Mouse (Mus musculus): ENCODE data around the gene 4931406P16Rik. TPM values are rescaled to one million over a fixed set of nuclear protein-coding genes. Genes with fewer than 3 reads are reported as not detected.

4931406P16Rik gene
- polyA plus RNA-seq, 1 experiment from 2014 or later: 35.8 TPM

- H3K27me3 ChIP-seq: no peaks in the 10 kb centered on the region
- H3K4me3 ChIP-seq: no peak overlapping the region
- H3K27ac ChIP-seq: no peak overlapping the region
- peaks cover 18% of the 10 kb centered on the region for H3K36me3 ChIP-seq
- H3K4me1 ChIP-seq: no peaks in the 10 kb centered on the region
- H3K9ac ChIP-seq: no peak overlapping the region
- ATAC-seq (ENCODE audit: low FRiP score): no peak
- WGBS: 67% methylated on average over 5 of the region's 5 CpGs
- no peaks in the 10 kb centered on the region for H3K9me3 ChIP-seq (replicated peaks)
- no peak overlapping the region for H3K4me2 ChIP-seq (replicated peaks)
These were observed 47.4 kb downstream of the 4931406P16Rik start for GRCm38 (mm10) chr7:34265876-34266346.

GRCm38 (mm10) chr7:34263437-34263836 is 49.9 kb downstream of the 4931406P16Rik start:
- Histone ChIP-seq H3K27me3 (no peaks in the 10 kb centered on the region), H3K27ac (no peak overlapping the region), H3K4me1 (no peaks in the 10 kb centered on the region), H3K36me3 (peaks cover 25% of the 10 kb centered on the region), H3K9me3 (replicated peaks) (no peaks in the 10 kb centered on the region), H3K4me3 (no peak overlapping the region), H3K4me2 (replicated peaks) (no peak overlapping the region), H3K9ac (no peak overlapping the region)
- 84% methylated on average over 5 of the region's 5 CpGs for WGBS
- ATAC-seq (ENCODE audit: low FRiP score): no peak

DNA sequence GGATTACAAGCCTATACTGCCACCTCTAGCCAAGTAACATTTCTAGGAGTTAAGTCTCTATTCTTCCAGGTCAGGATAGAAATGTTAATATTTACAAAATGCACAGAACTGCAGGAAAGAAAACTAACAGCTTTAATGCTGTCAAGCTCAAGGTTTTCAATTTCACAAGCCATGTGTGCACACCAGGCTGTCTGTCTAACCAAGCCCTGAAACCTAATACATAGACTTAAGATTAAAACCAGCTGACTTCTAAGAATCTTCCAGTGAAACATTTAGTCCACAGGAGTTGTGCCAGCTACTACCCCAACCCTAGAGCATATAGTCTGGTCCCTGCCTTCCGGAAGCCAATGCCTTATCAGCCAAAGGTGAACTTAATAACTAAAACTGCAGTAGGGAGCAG is 54.9 kb downstream of the 4931406P16Rik start:
- H3K4me2 ChIP-seq (replicated peaks): no peak overlapping the region
- no peak overlapping the region for H3K27ac ChIP-seq
- no peak overlapping the region for H3K9ac ChIP-seq
- 74% methylated on average over 1 of the region's 1 CpGs for WGBS
- no peak overlapping the region for H3K4me3 ChIP-seq
- no peak for ATAC-seq (ENCODE audit: low FRiP score)
- no peaks in the 10 kb centered on the region for H3K4me1 ChIP-seq
- H3K36me3 ChIP-seq: peaks cover 54% of the 10 kb centered on the region
- H3K27me3 ChIP-seq: no peaks in the 10 kb centered on the region
- no peaks in the 10 kb centered on the region for H3K9me3 ChIP-seq (replicated peaks)

GRCm38 (mm10) chr7:34257279-34257678 is 56.1 kb downstream of the 4931406P16Rik start:
- Histone ChIP-seq H3K27ac (no peak overlapping the region), H3K4me2 (replicated peaks) (no peak overlapping the region), H3K9me3 (replicated peaks) (no peaks in the 10 kb centered on the region), H3K36me3 (peaks cover 52% of the 10 kb centered on the region), H3K27me3 (no peaks in the 10 kb centered on the region), H3K9ac (no peak overlapping the region), H3K4me3 (no peak overlapping the region), H3K4me1 (no peaks in the 10 kb centered on the region)
- WGBS: 84% methylated on average over 9 of the region's 9 CpGs
- no peak for ATAC-seq (ENCODE audit: low FRiP score)

DNA sequence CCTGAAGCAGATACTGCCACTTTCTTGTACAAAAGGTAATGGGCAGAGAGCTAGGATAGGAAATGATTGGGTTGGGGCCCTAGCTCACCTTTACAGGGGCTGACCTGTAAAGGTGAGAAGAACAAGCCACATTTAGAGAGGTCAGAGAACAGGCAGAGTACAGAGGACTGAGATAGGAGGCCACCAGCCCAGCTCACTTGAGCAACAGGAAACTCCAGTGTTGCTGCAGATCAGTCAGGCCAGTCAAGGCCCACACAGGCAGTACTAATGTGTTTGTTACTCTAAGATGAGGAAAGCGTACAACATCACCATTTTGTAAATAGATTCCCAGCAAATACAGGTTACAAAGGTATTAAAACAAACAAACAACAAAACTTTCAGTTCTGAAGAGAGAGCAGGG is 57.4 kb downstream of the 4931406P16Rik start:
- Histone ChIP-seq H3K27me3 (no peaks in the 10 kb centered on the region), H3K9me3 (replicated peaks) (no peaks in the 10 kb centered on the region), H3K4me1 (no peaks in the 10 kb centered on the region), H3K36me3 (peaks cover 45% of the 10 kb centered on the region), H3K4me2 (replicated peaks) (no peak overlapping the region), H3K27ac (no peak overlapping the region), H3K9ac (no peak overlapping the region), H3K4me3 (no peak overlapping the region)
- no peak for ATAC-seq (ENCODE audit: low FRiP score)
- WGBS: 97% methylated on average over 1 of the region's 1 CpGs

DNA sequence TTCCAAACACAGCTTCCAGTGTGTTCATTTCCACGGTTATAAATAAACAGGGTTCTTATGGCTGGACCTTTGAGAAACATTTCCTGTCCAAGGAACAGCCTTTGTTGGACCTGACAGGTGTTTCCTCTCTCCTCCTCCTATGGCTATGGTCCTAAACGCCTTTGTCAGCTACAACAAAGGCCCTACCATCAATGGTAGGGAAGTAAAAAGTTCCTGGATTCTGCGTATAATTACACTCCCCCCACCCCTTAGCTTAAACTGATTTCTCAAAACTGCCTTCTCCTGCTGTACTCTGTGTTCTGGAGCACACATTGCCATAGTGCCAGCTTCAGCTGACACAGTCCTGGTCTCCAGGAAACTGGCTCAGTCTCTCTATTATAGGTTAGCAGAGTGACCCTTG is 58.2 kb downstream of the 4931406P16Rik start:
- ATAC-seq (ENCODE audit: low FRiP score): no peak
- H3K4me3 ChIP-seq: no peak overlapping the region
- H3K27me3 ChIP-seq: no peaks in the 10 kb centered on the region
- WGBS: 84% methylated on average over 3 of the region's 3 CpGs
- H3K9me3 ChIP-seq (replicated peaks): no peaks in the 10 kb centered on the region
- no peak overlapping the region for H3K4me2 ChIP-seq (replicated peaks)
- peaks cover 46% of the 10 kb centered on the region for H3K36me3 ChIP-seq
- no peaks in the 10 kb centered on the region for H3K4me1 ChIP-seq
- H3K9ac ChIP-seq: no peak overlapping the region
- H3K27ac ChIP-seq: no peak overlapping the region

- no peaks in the 10 kb centered on the region for H3K4me1 ChIP-seq
- no peak overlapping the region for H3K4me3 ChIP-seq
- H3K36me3 ChIP-seq: peaks cover 51% of the 10 kb centered on the region
- H3K9me3 ChIP-seq (replicated peaks): no peaks in the 10 kb centered on the region
- WGBS: 84% methylated on average over 2 of the region's 2 CpGs
- no peaks in the 10 kb centered on the region for H3K27me3 ChIP-seq
- no peak overlapping the region for H3K4me2 ChIP-seq (replicated peaks)
- no peak overlapping the region for H3K9ac ChIP-seq
- no peak overlapping the region for H3K27ac ChIP-seq
- no peak for ATAC-seq (ENCODE audit: low FRiP score)
These were observed 61.3 kb downstream of the 4931406P16Rik start for GRCm38 (mm10) chr7:34252030-34252429.

GRCm38 (mm10) chr7:34250738-34251137 is 62.6 kb downstream of the 4931406P16Rik start, which contains the start of gene Gm6096:
Gene Gm6096 (plus strand): TSS chr7:34251038.
- Histone ChIP-seq H3K27me3 (no peaks in the 10 kb centered on the region), H3K9ac (no peak within 1 kb of the TSS), H3K4me2 (replicated peaks) (no peak within 1 kb of the TSS), H3K4me3 (no peak within 1 kb of the TSS), H3K4me1 (no peaks in the 10 kb centered on the region), H3K27ac (no peak within 1 kb of the TSS), H3K9me3 (replicated peaks) (no peaks in the 10 kb centered on the region), H3K36me3 (peaks cover 52% of the 10 kb centered on the region)
- WGBS: 94% methylated on average over 7 of the region's 7 CpGs
- ATAC-seq (ENCODE audit: low FRiP score): no peak

DNA sequence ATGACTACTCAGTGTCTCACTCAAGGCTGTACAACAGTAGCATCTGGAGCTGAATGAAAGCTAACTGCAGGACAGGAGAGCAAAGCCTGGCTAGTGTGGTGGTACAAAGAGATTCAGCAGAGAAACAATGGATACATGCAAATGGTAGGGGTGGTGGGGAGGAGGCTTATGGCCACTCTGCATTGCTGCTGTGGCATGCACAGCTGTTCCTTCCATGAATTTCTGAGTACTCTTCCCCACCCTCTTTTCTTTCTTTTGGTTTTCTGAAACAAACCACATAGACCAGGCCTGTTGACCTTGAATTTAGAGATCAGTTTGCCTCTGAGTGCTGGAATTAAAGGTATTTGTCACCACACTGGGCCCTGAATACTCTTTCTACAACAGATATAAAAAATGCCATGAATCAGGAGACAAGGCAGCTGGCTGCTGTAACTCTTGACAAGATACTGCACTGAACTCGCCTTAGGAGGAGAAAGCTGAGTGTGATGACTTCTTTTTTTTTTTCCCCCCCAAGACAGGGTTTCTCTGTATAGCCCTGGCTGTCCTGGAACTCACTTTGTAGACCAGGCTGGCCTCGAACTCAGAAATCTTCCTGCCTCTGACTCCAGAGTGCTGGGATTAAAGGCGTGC is 66.4 kb downstream of the 4931406P16Rik start:
- no peak for ATAC-seq (ENCODE audit: low FRiP score)
- Histone ChIP-seq H3K4me1 (no peaks in the 10 kb centered on the region), H3K4me2 (replicated peaks) (no peak overlapping the region), H3K27me3 (no peaks in the 10 kb centered on the region), H3K9ac (no peak overlapping the region), H3K9me3 (replicated peaks) (no peaks in the 10 kb centered on the region), H3K27ac (no peak overlapping the region), H3K4me3 (no peak overlapping the region), H3K36me3 (peaks cover 61% of the 10 kb centered on the region)
- WGBS: 90% methylated on average over 3 of the region's 3 CpGs

DNA sequence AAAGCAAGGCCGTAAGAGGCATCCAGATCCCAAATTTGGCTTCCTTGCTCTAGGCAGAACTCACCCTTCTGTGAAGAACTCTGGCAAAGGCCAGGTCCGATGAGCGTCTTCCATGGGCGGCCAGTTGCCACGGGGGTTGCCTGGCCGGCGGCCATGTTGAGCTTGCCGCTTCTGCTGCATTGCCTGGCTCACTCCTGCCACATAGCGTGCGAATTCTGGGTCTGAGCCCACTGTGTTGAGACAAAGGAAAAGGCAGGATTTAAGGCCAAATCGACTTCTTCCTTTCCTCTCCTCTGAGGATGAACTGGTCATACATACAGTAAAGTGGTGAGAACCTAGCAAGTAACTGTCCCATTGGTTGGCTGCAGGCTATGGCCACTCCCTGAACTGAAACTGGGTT is 71.2 kb downstream of the 4931406P16Rik start:
- H3K4me3 ChIP-seq: no peak overlapping the region
- H3K27me3 ChIP-seq: no peaks in the 10 kb centered on the region
- WGBS: 96% methylated on average over 11 of the region's 11 CpGs
- H3K9me3 ChIP-seq (replicated peaks): no peaks in the 10 kb centered on the region
- no peak overlapping the region for H3K9ac ChIP-seq
- no peak overlapping the region for H3K27ac ChIP-seq
- no peak for ATAC-seq (ENCODE audit: low FRiP score)
- no peak overlapping the region for H3K4me2 ChIP-seq (replicated peaks)
- H3K4me1 ChIP-seq: no peaks in the 10 kb centered on the region
- H3K36me3 ChIP-seq: peaks cover 74% of the 10 kb centered on the region

GRCm38 (mm10) chr7:34238086-34238485 is 75.3 kb downstream of the 4931406P16Rik start:
- WGBS: 87% methylated on average over 5 of the region's 5 CpGs
- ATAC-seq (ENCODE audit: low FRiP score): no peak

DNA sequence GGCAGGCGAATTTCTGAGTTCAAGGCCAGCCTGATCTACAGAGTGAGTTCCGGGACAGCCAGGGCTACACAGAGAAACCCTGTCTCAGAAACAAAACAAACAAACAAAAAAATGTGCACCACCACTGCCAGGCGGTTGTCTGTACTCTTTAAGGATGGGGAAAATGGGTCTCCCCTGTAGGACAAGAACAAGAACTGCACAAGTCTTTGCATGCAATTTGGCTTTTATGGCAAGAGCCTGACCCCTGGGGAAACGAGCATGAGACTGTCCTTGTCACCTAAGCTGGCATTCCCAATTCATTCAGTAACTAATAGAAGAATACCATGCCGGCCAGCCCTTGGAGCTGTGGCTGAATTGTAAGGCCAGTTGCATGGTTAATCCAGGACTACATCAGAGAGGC is 77.7 kb downstream of the 4931406P16Rik start:
- H3K27ac ChIP-seq: no peak overlapping the region
- peaks cover 9% of the 10 kb centered on the region for H3K4me1 ChIP-seq
- no peak overlapping the region for H3K9ac ChIP-seq
- peaks cover 34% of the 10 kb centered on the region for H3K36me3 ChIP-seq
- H3K27me3 ChIP-seq: no peaks in the 10 kb centered on the region
- no peaks in the 10 kb centered on the region for H3K9me3 ChIP-seq (replicated peaks)
- no peak for ATAC-seq (ENCODE audit: low FRiP score)
- no peak overlapping the region for H3K4me2 ChIP-seq (replicated peaks)
- 91% methylated on average over 5 of the region's 5 CpGs for WGBS
- no peak overlapping the region for H3K4me3 ChIP-seq

More at GRCm38 (mm10) chr7:34238086-34238485, 75.3 kb downstream of the 4931406P16Rik start:
- H3K4me2 ChIP-seq (replicated peaks): no peak overlapping the region
- H3K9me3 ChIP-seq (replicated peaks): no peaks in the 10 kb centered on the region
- H3K4me1 ChIP-seq: peaks cover 8% of the 10 kb centered on the region
- no peak overlapping the region for H3K9ac ChIP-seq
- no peaks in the 10 kb centered on the region for H3K27me3 ChIP-seq
- no peak overlapping the region for H3K27ac ChIP-seq
- no peak overlapping the region for H3K4me3 ChIP-seq
- peaks cover 48% of the 10 kb centered on the region for H3K36me3 ChIP-seq
